Mouse (Mus musculus) midbrain, embryonic 14.5 days (tissue): Measurements from ENCODE around the gene Olfr1040. TPM values are rescaled to one million over a fixed set of nuclear protein-coding genes. Genes with fewer than 3 reads are reported as not detected.
"Not testable (repeated sequence)": the region's sequence is repeated elsewhere in the genome, so short reads cannot be mapped to it uniquely, and the experiment has no call there.

Experiments used
- ATAC-seq: fragments of 200-750 bp; cut with Nextera tagmentation; 2 replicates; pipeline ENCODE4 v1.8.0; 2017; ENCODE audit warnings: moderate number of reproducible peaks, moderate library complexity; ENCODE audit not compliant: low FRiP score, low TSS enrichment
- DNase-seq: peaks from one replicate; pipeline ENCODE4 v3.0.0-alpha.2; 2015
- H3K27ac ChIP-seq: fragments of 300-500 bp; sonication (generic); replicated peaks from 2 replicates; pipeline ENCODE4 v1.5.1; 2014; ENCODE audit warnings: mild to moderate bottlenecking, low read depth, low read length, moderate library complexity
- H3K27me3 ChIP-seq: fragments of 300-500 bp; sonication (generic); 2 replicates; pipeline ENCODE4 v1.6.1; 2014; ENCODE audit warnings: low read length, control low read depth, mixed read lengths; ENCODE audit not compliant: control insufficient read depth, insufficient read depth
- H3K36me3 ChIP-seq: fragments of 300-500 bp; sonication (generic); 2 replicates; pipeline ENCODE4 v1.6.1; 2014; ENCODE audit warnings: low read length, control low read depth; ENCODE audit not compliant: control insufficient read depth, insufficient read depth
- H3K4me1 ChIP-seq: fragments of 300-500 bp; sonication (generic); 2 replicates; pipeline ENCODE4 v1.6.1; 2014; ENCODE audit warnings: mild to moderate bottlenecking, antibody characterized with exemption, low read length, control low read depth; ENCODE audit not compliant: control insufficient read depth, insufficient read depth
- H3K4me2 ChIP-seq: fragments of 300-500 bp; sonication (generic); 2 replicates; pipeline ENCODE4 v1.6.1; 2014; ENCODE audit warnings: mild to moderate bottlenecking, low read length, moderate library complexity
- H3K4me3 ChIP-seq: fragments of 300-500 bp; sonication (generic); replicated peaks from 2 replicates; pipeline ENCODE4 v1.5.1; 2014; ENCODE audit warnings: low read depth, low read length
- H3K9ac ChIP-seq: fragments of 300-500 bp; sonication (generic); replicated peaks from 2 replicates; pipeline ENCODE4 v1.6.1; 2014; ENCODE audit warnings: mild to moderate bottlenecking, low read length, moderate library complexity
- H3K9me3 ChIP-seq: fragments of 300-500 bp; sonication (generic); 2 replicates; pipeline ENCODE4 v1.6.1; 2016; ENCODE audit warnings: low read length, control low read depth, mixed read lengths; ENCODE audit not compliant: control insufficient read depth
- WGBS: fragments of 180-500 bp; shearing (Covaris S2); extraction: QIAGEN DNeasy Blood & Tissue Kit; methylation state at CpG from one replicate; pipeline ENCODE4 v1.1.7; 2014; 5-methylcytosine and 5-hydroxymethylcytosine counted together
- polyA plus RNA-seq: library from polyadenylated mRNA; unstranded; fragments of >200 nt; fragmentation: Nextera tagmentation; extraction: Ambion mirVana; gene quantifications from 2 replicates; pipeline ENCODE4 v1.2.1, GENCODE M21; 2014

The Olfr1040 gene
- not detected in 2 replicates for polyA plus RNA-seq

- H3K4me2 ChIP-seq: no peak within 1 kb of the TSS
- H3K27ac ChIP-seq: no peak within 1 kb of the TSS
- DNase-seq (no peak), ATAC-seq (no peak)
- H3K9me3 ChIP-seq: no peaks in the 10 kb centered on the region
- no peaks in the 10 kb centered on the region for H3K4me1 ChIP-seq
- no peak within 1 kb of the TSS for H3K9ac ChIP-seq
- WGBS: 82% methylated on average over 1 of the region's 1 CpGs
- H3K36me3 ChIP-seq: no peaks in the 10 kb centered on the region
- no peaks in the 10 kb centered on the region for H3K27me3 ChIP-seq
- H3K4me3 ChIP-seq: no peak within 1 kb of the TSS
Observed at GRCm38 (mm10) chr2:86146632-86147031, at the start of gene Olfr1040. Olfr1040 (minus strand) TSS chr2:86146732.

GRCm38 (mm10) chr2:86195863-86196262, 49.3 kb upstream of the Olfr1040 start:
- H3K4me2 ChIP-seq: no peak overlapping the region
- ATAC-seq (no peak), DNase-seq (no peak)
- H3K4me1 ChIP-seq: no peaks in the 10 kb centered on the region
- no peaks in the 10 kb centered on the region for H3K36me3 ChIP-seq
- H3K27me3 ChIP-seq: no peaks in the 10 kb centered on the region
- H3K9ac ChIP-seq: no peak overlapping the region
- H3K9me3 ChIP-seq: no peaks in the 10 kb centered on the region
- H3K4me3 ChIP-seq: no peak overlapping the region
- no peak overlapping the region for H3K27ac ChIP-seq
- 51% methylated on average over 1 of the region's 1 CpGs for WGBS

- H3K36me3 ChIP-seq: no peaks in the 10 kb centered on the region
- no peak within 1 kb of the TSS for H3K9ac ChIP-seq
- no peaks in the 10 kb centered on the region for H3K9me3 ChIP-seq
- no peak within 1 kb of the TSS for H3K4me2 ChIP-seq
- H3K27me3 ChIP-seq: no peaks in the 10 kb centered on the region
- ATAC-seq (no peak), DNase-seq (no peak)
- H3K4me3 ChIP-seq: no peak within 1 kb of the TSS
- no peak within 1 kb of the TSS for H3K27ac ChIP-seq
- no peaks in the 10 kb centered on the region for H3K4me1 ChIP-seq
Observed at GRCm38 (mm10) chr2:86185583-86185982, 39.1 kb upstream of the Olfr1040 start, which contains the start of gene Olfr52. Olfr52 (minus strand) TSS chr2:86185683.

GRCm38 (mm10) chr2:86179950-86180349, 33.4 kb upstream of the Olfr1040 start:
- Histone ChIP-seq H3K27me3 (no peaks in the 10 kb centered on the region), H3K36me3 (no peaks in the 10 kb centered on the region), H3K4me1 (no peaks in the 10 kb centered on the region), H3K9me3 (no peaks in the 10 kb centered on the region), H3K4me3 (no peak overlapping the region), H3K27ac (no peak overlapping the region), H3K9ac (no peak overlapping the region), H3K4me2 (no peak overlapping the region)
- ATAC-seq (no peak), DNase-seq (no peak)
- WGBS: 80% methylated on average over 3 of the region's 3 CpGs

- no peak within 1 kb of the TSS for H3K4me2 ChIP-seq
- no peak within 1 kb of the TSS for H3K4me3 ChIP-seq
- no peak for ATAC-seq
- no peak within 1 kb of the TSS for H3K27ac ChIP-seq
- H3K27me3 ChIP-seq: no peaks in the 10 kb centered on the region
- H3K4me1 ChIP-seq: no peaks in the 10 kb centered on the region
- no peaks in the 10 kb centered on the region for H3K9me3 ChIP-seq
- H3K9ac ChIP-seq: no peak within 1 kb of the TSS
- DNase-seq: no peak
- no peaks in the 10 kb centered on the region for H3K36me3 ChIP-seq
Observed at GRCm38 (mm10) chr2:86177720-86178119, 31.2 kb upstream of the Olfr1040 start, which contains the start of gene Olfr1044. Olfr1044 (minus strand) TSS chr2:86177820.

GRCm38 (mm10) chr2:86175422-86175821, 28.9 kb upstream of the Olfr1040 start:
- 90% methylated on average over 7 of the region's 7 CpGs for WGBS
- H3K9ac ChIP-seq, H3K4me2 ChIP-seq, ATAC-seq, H3K4me3 ChIP-seq, H3K27ac ChIP-seq, H3K36me3 ChIP-seq, H3K4me1 ChIP-seq, H3K27me3 ChIP-seq, DNase-seq, H3K9me3 ChIP-seq: not testable (repeated sequence)

- Histone ChIP-seq H3K4me2 (no peak within 1 kb of the TSS), H3K4me3 (no peak within 1 kb of the TSS), H3K36me3 (no peaks in the 10 kb centered on the region), H3K27me3 (no peaks in the 10 kb centered on the region), H3K27ac (no peak within 1 kb of the TSS), H3K4me1 (no peaks in the 10 kb centered on the region), H3K9me3 (no peaks in the 10 kb centered on the region), H3K9ac (no peak within 1 kb of the TSS)
- no peak for DNase-seq
- 93% methylated on average over 2 of the region's 2 CpGs for WGBS
- ATAC-seq: no peak
Observed at GRCm38 (mm10) chr2:86167422-86167821, 20.9 kb upstream of the Olfr1040 start, which contains the start of gene Olfr1043. Olfr1043 (minus strand) TSS chr2:86167522.

GRCm38 (mm10) chr2:86161738-86162137, 15.2 kb upstream of the Olfr1040 start, which contains the start of gene Olfr1042:
Olfr1042 (minus strand) TSS chr2:86161838.
- H3K4me2 ChIP-seq: no peak within 1 kb of the TSS
- no peaks in the 10 kb centered on the region for H3K9me3 ChIP-seq
- 95% methylated on average over 2 of the region's 2 CpGs for WGBS
- DNase-seq: no peak
- no peak within 1 kb of the TSS for H3K9ac ChIP-seq
- no peaks in the 10 kb centered on the region for H3K4me1 ChIP-seq
- ATAC-seq: no peak
- H3K27ac ChIP-seq: no peak within 1 kb of the TSS
- no peak within 1 kb of the TSS for H3K4me3 ChIP-seq
- H3K27me3 ChIP-seq: no peaks in the 10 kb centered on the region
- H3K36me3 ChIP-seq: no peaks in the 10 kb centered on the region

GRCm38 (mm10) chr2:86135828-86136227, 10.7 kb downstream of the Olfr1040 start, which contains the start of gene Olfr1039:
Olfr1039 (minus strand) TSS chr2:86135928.
- Histone ChIP-seq H3K27ac (no peak within 1 kb of the TSS), H3K36me3 (no peaks in the 10 kb centered on the region), H3K9me3 (no peaks in the 10 kb centered on the region), H3K4me1 (no peaks in the 10 kb centered on the region), H3K27me3 (no peaks in the 10 kb centered on the region), H3K4me3 (no peak within 1 kb of the TSS), H3K4me2 (no peak within 1 kb of the TSS), H3K9ac (no peak within 1 kb of the TSS)
- 94% methylated on average over 1 of the region's 1 CpGs for WGBS
- ATAC-seq (no peak), DNase-seq (no peak)
